Mouse (Mus musculus): Measurements from ENCODE around the gene 1700086D15Rik.

The 1700086D15Rik gene

GRCm38 (mm10) chr11:65159791-65160190 lies at the start of gene 1700086D15Rik:
1700086D15Rik (minus strand) TSS chr11:65159891.
- DNase-seq (ENCODE audit: low read depth, low spot score): no peak

DNA sequence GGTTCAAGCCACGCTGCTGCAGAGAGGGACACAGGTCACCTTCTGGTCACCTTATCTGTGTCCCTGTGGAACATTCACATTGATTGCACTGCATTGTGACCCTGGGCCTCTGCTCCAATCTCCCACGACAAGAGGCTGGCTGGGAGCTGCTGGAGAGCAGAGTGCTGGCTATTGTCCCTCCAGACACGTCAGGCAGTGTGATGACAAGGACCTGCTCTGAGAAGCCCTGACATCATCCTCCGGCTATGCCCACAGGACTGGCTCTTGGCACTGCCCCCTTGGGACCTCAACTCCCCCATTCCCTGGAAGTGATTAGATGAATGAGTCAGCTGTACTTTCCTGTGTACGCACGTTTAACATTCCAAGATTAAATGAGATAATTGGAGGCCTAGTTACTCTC lies 49.8 kb upstream of the 1700086D15Rik start:
- DNase-seq (ENCODE audit: low read depth, low spot score): no peak

DNA sequence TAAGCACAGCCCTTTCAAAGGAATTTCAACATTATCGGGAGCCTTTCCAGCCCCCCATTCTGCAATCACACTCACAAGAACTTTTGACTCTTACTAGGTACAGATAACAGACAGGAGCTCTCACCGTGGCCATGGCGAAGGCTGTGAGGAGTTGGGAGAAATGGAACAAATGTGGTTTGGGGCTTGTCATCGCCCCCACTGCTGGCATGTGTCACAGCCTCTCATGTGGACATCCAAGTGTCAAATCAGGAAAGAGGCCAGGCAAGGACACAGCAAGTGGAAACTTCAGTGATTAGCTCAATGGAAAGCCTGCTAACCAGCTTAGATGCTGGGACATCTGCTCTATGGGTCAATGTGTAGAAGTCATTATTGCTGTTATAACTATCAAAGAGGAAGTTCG lies 45.6 kb upstream of the 1700086D15Rik start:
- no peak for DNase-seq (ENCODE audit: low read depth, low spot score)

DNA sequence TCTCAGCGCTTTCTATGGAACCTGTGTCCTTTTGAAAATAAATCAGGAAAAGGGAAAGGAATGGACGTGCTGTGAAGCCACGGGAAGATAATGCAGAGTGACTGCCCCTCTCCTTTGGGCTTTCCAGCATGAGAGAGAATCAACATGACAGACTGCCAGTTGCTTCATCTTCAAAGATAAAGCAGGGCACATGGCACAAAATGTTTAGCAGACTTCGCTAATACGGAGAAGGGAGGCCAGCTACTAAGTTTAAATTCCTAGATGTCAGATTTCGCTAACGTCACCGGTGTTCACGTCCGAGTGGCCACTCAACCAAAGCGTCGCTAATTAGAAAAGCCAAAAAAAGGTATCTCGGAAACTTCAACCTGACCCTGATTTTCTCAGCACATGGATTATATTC lies 45.0 kb upstream of the 1700086D15Rik start:
- DNase-seq (ENCODE audit: low read depth, low spot score): no peak

GRCm38 (mm10) chr11:65203020-65203419 lies 43.3 kb upstream of the 1700086D15Rik start:
- DNase-seq (ENCODE audit: low read depth, low spot score): no peak

- DNase-seq (ENCODE audit: low read depth, low spot score): no peak
These were observed 42.5 kb upstream of the 1700086D15Rik start for GRCm38 (mm10) chr11:65202236-65202635.

DNA sequence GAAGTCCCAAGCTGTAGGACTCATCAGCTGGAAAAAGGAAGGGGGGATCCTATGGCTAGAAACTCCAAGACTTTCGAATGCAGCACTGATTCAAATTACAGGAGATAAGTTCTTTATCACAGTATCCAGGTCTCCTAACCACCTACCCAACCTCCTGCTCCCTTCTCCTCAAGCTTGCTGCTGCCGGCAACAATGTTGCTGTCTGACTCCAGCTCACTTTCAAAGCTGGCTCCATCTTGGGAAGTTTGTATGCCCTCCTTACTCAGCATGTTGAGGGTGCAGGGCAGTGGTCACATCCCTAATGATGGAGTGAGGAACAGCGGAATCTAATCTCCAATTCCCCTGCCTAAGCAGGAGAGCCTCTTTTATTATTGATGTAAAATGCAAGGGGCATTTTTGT lies 38.3 kb upstream of the 1700086D15Rik start:
- no peak for DNase-seq (ENCODE audit: low read depth, low spot score)

- DNase-seq (ENCODE audit: low read depth, low spot score): peak; percentile 47
These were observed 37.6 kb upstream of the 1700086D15Rik start for GRCm38 (mm10) chr11:65197280-65197679.

- DNase-seq (ENCODE audit: low read depth, low spot score): no peak
These were observed 27.3 kb upstream of the 1700086D15Rik start for GRCm38 (mm10) chr11:65186974-65187373.

DNA sequence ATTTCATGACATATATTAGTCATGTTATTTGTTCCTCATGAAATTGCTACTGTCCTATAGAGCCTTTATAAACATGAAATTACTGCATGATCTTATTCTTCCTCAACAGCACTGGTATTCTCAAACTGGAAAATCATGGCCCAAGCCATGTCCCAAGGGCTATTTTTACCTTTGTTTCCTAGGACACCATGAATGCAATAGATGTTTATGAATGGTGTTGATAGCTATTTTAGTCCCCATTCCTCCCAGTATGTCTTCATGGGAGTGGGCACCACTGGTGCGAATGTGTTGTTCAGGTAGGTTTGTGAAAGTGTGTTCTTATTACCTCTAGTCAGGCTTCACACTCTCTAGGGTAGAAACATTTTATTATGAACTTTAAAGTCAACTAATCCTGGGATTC lies 25.4 kb upstream of the 1700086D15Rik start:
- DNase-seq (ENCODE audit: low read depth, low spot score): no peak

GRCm38 (mm10) chr11:65170121-65170750 lies 10.5 kb upstream of the 1700086D15Rik start:
- no peak for DNase-seq (ENCODE audit: low read depth, low spot score)

DNA sequence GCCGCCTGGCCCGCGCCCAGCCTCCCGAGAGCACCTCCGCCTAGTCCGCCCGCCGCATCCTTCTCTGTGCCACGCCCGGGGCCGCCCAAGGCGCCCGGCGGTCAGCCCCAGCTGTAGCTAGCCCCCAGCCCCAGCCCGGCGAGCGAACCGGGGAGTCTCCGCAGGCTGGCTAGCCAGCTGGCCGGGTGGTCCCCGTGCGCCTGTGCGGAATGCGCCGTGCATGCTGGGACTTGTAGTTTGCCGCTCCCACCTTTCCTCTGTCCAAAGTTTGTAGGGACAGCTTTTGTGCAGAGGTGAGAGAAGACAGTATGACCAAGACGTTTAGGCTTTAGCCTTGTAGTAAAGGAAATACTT lies 3.1 kb upstream of the 1700086D15Rik start, which contains the start of gene Arhgap44:
Gene Arhgap44 (minus strand): TSS at position 195 of the 354 bp plus-strand sequence.
- DNase-seq (ENCODE audit: low read depth, low spot score): peak; percentile 34

- peak; percentile 18 for DNase-seq (ENCODE audit: low read depth, low spot score)
These were observed 2.4 kb upstream of the 1700086D15Rik start for GRCm38 (mm10) chr11:65161881-65162766.

DNA sequence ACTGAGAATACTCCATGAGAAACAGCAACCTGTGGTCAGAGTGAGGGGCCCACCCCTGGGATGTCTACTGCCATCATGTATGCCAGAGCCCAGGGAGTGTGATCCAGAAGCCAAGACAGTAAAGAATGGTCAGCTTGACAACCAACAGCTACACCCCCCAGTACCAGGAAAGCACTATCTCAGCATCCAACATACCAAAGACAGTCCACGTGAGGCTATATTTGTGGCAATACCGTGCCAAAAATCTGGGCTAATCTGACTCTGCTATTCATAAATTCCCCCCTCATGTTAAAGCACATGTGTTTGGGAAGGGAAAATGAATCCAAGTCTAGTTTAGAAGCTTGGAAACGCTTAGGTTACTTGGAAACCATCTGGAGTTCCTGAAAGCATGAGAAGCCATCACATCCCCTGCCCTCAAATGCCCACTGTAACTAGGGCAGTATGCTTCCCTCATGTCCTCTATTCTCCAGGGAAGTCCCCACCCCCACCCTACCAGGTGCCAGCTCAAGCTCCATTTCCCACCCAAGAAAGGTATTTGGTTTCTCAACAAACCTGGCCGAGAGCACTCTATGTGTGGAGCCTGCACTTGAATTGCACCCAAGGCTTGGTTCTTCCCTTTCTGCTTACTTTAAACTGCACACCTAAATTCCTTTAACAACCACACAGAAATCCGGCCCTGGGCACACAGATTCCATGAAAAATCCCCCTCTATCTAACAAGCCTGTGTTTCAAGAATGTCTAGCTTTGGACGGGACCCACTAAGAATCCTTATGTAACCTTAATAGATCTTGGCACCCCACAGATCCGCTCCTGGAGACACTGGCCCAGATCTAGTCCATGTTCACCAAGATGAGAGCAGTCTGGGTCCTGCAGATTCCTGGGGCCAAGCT lies 1.5 kb upstream of the 1700086D15Rik start:
- peak; percentile 61 for DNase-seq (ENCODE audit: low read depth, low spot score)

DNA sequence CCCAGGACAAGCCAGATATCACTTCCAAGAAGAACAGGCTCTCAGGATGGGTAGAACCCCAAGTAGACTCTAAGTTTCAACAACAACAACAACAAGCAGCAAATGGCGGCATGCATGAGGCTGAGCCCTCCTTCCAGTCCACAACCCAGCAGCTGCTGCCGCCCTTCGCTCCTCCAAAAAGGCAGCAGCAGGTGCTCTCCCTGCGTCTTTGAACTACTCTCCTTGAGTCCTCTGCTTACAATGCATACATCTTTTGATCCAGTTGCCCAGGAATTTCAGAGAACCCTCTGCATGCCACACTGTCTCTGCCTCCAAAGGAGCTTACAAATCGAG lies 1.1 kb downstream of the 1700086D15Rik start:
- DNase-seq (ENCODE audit: low read depth, low spot score): no peak

DNA sequence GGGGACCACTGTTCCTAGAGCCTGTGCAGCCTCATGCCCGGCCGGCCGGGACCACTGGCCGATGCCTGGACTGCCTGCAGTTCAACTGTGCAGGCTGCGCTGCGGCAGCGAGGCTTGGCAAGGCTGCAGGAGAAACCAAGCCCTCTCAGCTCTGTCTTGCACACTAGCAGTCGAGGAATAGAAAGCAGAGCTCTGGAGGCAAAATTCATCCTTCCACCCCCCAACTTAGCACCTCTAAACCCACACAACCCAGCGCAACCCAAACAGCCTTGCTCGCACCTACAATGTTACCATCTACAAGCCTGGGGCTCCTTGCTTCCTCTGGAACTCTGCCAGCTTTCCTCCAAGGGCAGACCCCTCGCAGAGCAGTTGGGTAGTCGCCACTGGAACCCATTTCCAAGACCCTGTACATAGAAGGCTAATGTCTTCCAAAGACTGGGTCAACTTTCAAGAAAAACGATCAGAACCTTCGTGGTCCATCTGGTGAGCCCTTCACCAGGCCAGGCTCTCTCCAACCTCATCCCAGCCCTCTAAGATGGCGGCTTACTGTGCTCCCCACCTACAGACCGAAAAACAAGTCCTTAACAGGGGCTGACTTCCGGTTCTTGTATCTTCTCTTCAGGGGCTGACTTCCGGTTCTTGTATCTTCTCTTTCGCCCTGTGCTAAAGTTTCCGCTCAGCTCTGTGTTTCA lies 1.6 kb downstream of the 1700086D15Rik start:
- DNase-seq (ENCODE audit: low read depth, low spot score): peak; percentile 46

DNA sequence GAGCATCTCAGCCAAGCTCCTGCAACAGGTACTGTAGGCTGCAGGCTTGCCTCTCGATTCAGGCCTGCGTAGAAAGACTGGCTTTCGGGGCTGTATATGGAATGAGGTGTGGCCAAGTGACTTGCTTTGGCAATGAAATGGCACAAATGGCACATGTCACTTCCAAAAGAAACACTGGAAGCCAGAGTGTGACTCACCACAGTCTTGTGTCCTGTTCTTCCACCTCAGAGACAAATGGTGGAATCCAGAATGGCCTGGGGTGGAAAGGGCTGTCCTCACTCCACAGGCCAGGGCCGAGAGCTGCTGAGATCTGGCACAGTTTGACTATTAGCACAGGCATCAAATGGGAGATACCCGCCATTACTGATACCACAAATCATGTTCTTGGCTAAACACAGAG lies 6.7 kb downstream of the 1700086D15Rik start:
- DNase-seq (ENCODE audit: low read depth, low spot score): no peak

DNA sequence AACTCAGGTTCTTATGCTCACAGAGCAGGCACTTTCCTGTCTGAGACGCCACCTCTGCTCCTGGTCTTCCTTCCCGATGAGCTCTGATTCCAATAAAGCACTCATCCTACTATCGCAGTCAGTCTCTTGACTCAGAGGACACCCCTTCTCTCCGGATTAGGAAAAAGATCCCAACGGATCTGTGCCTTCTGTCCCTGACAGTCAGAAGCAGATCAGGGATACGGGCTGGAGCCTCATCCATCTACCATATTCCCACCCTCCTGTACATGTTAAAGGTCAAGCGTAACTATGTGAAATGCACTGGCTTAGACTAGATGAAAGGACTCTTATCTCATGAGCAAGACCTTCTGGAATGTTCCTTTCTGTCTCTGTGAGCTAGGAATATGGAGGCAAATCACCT lies 11.2 kb downstream of the 1700086D15Rik start:
- DNase-seq (ENCODE audit: low read depth, low spot score): no peak

DNA sequence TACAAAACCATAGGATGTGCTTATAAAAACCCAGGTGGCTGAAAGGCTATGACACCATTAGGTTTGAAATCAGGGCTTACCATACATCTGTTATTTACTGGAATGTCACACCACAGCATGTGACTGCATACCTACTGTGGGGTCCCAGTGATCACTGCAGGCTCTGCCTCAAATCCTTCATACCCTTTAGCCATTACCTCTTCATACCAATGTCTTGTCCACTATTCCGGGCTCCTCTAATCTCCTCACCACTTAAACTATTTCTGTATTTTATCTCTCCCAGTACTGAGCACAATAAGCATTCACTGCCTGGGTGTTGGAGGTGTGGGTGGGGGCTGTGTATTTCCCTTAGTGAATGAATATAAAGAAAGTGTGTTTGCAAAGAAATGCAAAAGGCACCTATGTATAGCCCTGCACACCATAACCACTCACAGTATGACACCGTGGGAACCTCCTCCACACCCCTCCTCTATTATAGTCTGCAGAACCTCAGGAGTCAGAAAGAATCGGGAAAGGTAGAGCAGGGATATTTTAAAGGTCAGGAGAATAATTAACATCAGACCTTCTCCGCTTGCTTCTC lies 16.8 kb downstream of the 1700086D15Rik start:
- DNase-seq (ENCODE audit: low read depth, low spot score): no peak

GRCm38 (mm10) chr11:65139030-65139429 lies 20.7 kb downstream of the 1700086D15Rik start:
- DNase-seq (ENCODE audit: low read depth, low spot score): no peak

GRCm38 (mm10) chr11:65137145-65137652 lies 22.5 kb downstream of the 1700086D15Rik start:
- DNase-seq (ENCODE audit: low read depth, low spot score): no peak
